Mouse (Mus musculus): ENCODE measurements around the gene Samd11. TPM values are rescaled to one million over a fixed set of nuclear protein-coding genes. Genes with fewer than 3 reads are reported as not detected.

Gene Samd11
- polyA plus RNA-seq (2012) = 0.02 and 0.03 TPM in 2 replicates

DNA sequence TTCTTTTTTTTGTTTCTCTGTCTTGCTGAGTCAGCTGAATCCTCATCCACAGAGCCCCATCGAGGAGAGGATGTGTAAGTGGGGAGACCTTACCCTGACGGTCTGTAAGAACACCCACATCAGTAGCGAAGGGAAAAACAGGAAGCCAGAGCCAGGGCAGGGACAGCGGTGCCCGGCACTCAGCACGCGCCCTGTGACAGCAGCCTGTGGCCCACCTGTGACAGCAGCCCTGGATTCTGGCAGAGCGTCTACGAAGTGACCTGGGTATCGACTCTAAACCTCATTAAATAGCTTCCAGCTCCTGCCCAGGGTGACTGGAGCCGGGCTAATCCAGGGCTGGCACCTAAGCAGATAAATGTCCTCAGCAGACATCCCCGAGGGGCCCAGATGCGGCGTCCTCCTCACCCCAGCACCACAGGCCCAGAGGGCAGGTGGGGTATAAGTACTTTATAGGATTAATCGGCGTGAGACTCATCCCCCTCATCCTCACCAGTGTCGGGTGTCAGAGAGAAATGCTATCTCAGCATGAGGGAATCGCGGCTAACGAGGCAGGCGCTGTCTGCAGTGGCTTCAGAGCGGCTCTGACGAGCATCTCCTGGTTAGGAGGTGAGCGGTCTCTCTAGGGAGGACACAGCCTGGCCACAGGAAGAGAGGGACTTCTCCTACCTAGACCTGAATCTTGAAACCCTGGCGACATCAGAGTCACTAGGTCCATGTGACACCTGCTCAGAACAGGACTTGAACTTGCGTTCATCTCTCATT, at the start of gene Samd11:
Gene Samd11, minus strand, starts transcription at position 580 of the 762 bp plus-strand sequence.
- no peak for TF ChIP-seq GATA1 (IDR thresholded peaks at IDR 0.05; ENCODE audit: low read length)

- TF ChIP-seq GATA1 (IDR thresholded peaks at IDR 0.05; ENCODE audit: low read length) = no peak
These were observed 938 bp downstream of the Samd11 start for GRCm38 (mm10) chr4:156254361-156255077.

DNA sequence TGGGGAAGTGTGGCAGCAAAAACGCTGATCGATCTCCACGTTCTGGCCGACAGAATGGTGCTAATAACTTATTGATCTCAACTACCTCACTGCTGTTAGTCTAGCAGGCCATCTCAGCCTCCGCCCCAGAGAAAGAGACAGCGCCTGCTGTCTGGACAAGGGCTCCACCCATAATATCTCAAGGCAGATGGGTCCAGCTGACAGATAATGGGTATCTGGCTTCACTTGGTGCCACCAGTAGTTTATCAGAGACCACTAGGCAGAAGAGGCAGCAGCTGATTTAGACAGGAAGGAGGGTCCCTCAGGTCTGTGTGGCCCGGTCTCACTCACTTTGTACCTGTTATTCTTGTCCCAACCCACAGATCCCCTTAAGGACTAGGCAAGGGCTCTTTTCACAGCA, 2.4 kb downstream of the Samd11 start:
- peak; percentile 88 for TF ChIP-seq GATA1 (IDR thresholded peaks at IDR 0.05; ENCODE audit: low read length)

DNA sequence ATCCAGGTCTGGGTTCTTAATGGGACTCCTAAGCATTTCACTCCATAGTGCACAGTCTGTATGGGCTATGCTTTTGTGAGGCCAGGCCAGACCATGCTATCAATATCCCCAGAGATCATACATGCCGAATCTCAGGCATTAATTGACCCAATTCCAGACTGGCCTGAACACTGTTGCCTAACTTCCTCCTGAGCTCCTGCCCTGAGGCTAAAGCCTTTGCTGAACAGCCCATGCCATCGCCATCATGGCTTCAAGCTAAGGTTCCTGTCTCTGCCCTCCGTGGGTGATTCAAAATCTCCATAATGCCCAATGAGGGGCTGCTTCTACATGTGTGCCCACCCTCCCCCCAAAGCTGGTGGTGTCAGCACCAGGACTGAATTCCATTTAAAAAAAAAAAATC, 2.8 kb downstream of the Samd11 start:
- TF ChIP-seq GATA1 (IDR thresholded peaks at IDR 0.05; ENCODE audit: low read length) = no peak

DNA sequence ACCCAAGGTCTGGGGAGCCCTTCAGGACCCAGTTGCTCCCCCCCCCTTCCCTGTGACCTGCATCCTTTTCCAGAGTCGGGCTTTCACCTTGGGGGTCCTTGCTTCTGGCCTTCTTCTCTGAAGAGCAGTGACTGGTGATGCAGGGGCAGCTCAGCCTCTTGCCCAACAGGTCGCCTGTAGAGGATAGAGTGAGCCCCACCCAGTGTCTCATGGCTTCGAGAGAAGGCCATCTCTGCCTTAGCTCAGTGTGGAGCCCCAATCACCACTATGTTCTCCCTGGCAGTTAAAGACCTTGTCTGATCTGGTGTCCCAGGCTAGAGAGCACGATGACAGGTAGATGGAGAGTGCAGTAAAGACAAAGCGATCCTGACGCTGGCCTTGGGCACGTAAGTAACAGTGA, 3.3 kb downstream of the Samd11 start:
- TF ChIP-seq GATA1 (IDR thresholded peaks at IDR 0.05; ENCODE audit: low read length) = no peak

GRCm38 (mm10) chr4:156251081-156251480, 4.4 kb downstream of the Samd11 start:
- no peak for TF ChIP-seq GATA1 (IDR thresholded peaks at IDR 0.05; ENCODE audit: low read length)

DNA sequence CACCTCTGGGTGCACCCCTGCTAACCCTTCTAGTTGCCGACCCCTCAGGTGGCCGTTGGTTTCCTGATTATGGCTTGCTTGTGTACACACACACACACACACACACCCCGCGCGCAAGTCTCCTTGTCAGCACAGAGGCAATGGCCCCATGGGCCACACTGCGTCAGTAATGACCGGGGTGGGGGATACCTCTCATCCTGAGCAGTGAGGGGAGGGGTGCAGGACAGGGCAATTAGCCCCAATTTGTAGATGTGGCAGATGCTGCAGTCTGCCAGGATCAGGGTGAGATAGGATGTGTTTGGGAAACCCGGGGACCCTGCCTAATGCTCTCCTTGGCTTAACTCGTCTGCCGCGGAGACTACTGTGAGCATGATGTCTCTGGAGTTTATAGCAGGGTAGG, 5.9 kb downstream of the Samd11 start:
- TF ChIP-seq GATA1 (IDR thresholded peaks at IDR 0.05; ENCODE audit: low read length) = no peak

GRCm38 (mm10) chr4:156236651-156237447, 18.6 kb downstream of the Samd11 start:
- TF ChIP-seq GATA1 (IDR thresholded peaks at IDR 0.05; ENCODE audit: low read length) = no peak

DNA sequence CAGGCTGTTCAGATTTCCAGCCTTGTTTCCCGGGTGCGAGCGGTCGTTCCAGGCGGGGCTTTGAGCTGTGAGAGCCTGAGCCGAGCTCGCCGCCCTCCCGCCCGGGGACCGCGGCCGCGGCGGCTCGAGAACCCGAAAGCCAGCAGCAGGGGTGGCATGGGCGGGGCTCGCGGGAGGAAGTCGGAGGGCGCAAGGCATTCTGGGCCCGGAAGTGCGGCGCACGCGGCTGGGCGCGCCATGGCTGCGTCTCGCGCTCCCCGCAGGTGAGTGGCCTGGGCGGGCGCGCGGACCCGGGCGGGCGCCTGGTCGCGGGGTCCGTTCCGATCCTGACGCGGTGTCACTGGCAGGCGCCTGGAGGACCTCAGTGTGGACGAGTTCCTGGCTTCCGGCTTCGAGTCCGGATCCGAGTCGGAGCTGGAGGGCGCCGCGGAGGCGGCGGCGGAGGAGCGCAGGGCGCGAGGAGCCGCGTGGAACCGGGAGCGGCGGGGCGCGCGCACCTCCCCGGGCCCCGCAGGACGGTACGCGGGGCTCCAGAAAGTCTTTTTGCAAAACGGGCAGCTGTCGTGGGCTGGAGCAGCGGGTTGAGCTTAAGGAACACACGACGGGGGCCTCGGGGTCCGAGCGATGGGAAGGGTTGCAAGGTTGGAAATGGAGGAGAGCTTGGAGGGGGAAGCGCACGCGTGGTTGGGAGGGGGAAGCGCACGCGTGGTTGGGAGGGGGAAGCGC, 19.5 kb downstream of the Samd11 start, which contains the start of gene Noc2l:
Gene Noc2l, plus strand, starts transcription at position 203 of the 726 bp plus-strand sequence.
- TF ChIP-seq GATA1 (IDR thresholded peaks at IDR 0.05; ENCODE audit: low read length) = no peak

GRCm38 (mm10) chr4:156235360-156235770, 20.1 kb downstream of the Samd11 start:
- TF ChIP-seq GATA1 (IDR thresholded peaks at IDR 0.05; ENCODE audit: low read length) = no peak

DNA sequence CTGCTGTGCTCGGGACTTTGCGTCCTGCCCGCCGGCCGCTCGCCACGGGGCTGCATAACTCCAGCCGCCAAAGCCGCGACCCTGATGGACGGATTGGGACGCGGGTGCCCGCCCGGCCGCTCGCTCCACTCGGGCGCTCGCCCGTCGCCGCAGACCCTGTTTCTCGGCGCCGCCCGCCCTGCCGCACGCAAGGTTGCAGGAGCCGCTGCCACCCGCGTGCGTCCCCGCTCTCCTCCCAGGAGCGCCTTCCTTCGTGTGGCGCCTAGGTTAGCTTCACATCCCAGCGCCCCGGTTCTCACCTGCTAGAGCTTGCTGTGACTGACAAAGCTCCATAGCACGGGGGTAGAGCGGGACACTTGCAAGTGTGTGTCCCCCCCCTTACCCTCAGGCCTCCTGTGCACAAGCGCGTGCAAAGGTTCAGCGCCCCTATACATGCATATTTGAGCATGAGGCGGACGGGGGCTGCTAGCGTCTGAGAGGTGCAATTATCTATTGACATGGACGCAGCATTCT, 20.7 kb downstream of the Samd11 start, which contains the start of gene Plekhn1:
Gene Plekhn1, minus strand, starts transcription at position 157 of the 513 bp plus-strand sequence.
- TF ChIP-seq GATA1 (IDR thresholded peaks at IDR 0.05; ENCODE audit: low read length) = no peak

GRCm38 (mm10) chr4:156234021-156234501, 21.4 kb downstream of the Samd11 start:
- TF ChIP-seq GATA1 (IDR thresholded peaks at IDR 0.05; ENCODE audit: low read length) = no peak

GRCm38 (mm10) chr4:156228393-156229024, 26.9 kb downstream of the Samd11 start:
- no peak for TF ChIP-seq GATA1 (IDR thresholded peaks at IDR 0.05; ENCODE audit: low read length)

DNA sequence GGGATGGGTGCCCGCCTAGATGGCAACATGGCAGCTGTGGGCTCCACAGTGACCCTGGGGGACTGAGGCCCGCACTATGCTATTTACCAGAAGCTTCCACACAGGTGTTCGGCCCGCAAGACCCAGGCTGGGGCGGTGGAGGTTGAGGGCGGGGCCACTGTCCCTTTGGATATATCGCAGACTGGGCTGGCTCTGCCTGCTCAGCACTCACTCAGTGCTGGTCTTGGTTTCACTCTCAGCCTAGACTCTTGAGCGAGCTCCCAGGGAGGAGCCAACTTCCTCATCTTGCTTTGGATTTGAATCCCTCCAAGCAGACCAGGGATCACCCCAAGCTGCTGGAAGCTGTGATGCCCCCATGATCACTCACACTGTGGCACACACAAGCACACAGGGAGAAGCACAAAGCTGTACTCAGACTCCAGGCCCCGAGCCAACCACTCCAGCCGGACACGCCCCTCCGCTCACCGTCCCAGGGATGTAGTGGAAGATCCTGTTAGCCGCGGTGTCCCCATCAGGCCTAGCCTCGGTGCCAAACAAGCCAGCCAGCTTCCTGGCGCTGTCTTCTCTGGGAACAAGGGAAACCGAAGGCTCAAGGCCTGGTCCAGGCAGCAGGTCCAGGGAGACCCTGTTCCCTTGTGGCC, 27.6 kb downstream of the Samd11 start:
- TF ChIP-seq GATA1 (IDR thresholded peaks at IDR 0.05; ENCODE audit: low read length) = no peak

Measured in G1E-ER4 (cell line).